Mouse (Mus musculus) left cerebral cortex, adult 11 months (tissue): Measurements from ENCODE around the gene Tmem165.

Experiments
- DNase-seq: peaks from one replicate; pipeline ENCODE4 v3.0.0; 2022; ENCODE audit warnings: low spot score

Tmem165 gene

GRCm38 (mm10) chr5:76175051-76175450, 8.6 kb upstream of the Tmem165 start:
- no peak for DNase-seq

DNA sequence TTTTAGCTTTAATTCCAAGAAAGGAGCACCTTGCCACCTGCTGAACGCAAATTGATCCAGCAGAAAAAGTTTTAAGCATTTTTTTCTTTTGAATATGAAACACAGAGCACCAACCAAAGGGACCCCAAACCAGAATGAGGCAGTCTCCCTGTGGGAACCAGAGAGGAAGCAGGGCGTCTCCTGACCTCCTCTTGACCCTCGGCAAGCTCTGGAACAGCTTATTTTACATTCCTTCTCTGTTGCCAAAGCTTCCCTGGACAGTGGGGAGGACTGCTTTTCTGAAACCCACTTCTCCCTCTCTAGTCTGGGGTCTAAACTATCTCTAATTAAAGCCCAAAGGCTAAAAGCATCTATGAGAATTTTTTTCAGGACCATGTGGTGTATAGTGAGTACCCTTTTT, 7.3 kb upstream of the Tmem165 start:
- no peak for DNase-seq

DNA sequence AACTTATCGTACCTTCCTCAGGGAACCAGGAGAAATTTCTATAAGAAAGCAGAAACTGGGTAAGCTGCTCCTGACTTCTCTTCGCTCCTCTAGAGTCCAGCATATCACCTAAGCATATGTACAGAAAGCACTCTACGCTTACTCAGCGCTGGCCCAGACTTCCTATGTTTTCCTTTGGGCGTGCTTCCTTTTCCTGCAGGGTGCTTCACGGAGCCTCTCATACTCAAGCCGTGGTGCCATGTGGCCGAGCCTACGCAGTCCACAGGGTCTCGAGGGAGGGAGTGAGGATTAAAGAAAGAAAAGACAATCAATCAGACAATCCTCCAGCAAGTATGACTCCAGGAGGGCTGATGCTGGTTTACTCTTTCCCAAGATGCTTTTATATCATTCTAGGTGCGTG, 6.8 kb upstream of the Tmem165 start:
- DNase-seq: no peak

GRCm38 (mm10) chr5:76177664-76178063, 6.0 kb upstream of the Tmem165 start:
- no peak for DNase-seq

GRCm38 (mm10) chr5:76179171-76179570, 4.5 kb upstream of the Tmem165 start:
- no peak for DNase-seq

DNA sequence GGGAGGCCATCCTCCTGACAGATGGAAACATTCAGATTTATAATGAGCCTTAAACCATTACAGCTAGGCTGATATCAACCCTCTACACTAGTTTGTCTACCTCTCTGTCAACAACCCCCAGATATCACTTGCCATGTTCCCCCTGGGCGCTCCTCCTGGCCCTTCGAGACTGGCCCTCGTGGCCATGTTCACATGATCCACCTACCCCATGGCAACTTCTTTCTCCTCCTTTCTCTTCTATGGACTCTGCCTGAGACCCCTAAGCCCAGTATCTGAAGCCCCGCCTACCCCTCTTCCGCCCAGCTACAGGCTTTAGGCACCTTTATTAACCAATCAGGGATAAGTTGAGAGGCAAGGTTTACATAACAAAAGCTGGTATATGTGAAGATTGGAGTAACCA, 3.9 kb upstream of the Tmem165 start:
- no peak for DNase-seq

DNA sequence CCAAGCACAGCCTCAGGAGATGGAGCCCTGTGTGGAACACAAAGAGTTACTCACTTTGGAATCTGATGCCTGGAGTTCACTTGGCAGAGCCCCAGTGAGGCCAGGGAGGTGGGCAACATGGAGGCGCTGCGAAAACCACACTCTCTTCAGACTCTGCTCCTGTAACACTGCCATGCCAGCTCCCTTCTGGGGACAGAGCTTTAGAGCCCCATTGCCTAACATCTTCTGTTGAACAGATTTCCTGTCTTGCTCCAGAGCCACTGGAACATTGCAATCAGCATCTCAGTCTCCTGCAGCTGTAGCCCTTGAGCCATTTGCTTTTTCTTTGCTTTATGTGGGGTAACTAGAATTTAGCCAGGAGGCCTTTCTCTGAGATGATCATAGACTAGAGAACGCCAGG, 1.4 kb upstream of the Tmem165 start:
- no peak for DNase-seq

DNA sequence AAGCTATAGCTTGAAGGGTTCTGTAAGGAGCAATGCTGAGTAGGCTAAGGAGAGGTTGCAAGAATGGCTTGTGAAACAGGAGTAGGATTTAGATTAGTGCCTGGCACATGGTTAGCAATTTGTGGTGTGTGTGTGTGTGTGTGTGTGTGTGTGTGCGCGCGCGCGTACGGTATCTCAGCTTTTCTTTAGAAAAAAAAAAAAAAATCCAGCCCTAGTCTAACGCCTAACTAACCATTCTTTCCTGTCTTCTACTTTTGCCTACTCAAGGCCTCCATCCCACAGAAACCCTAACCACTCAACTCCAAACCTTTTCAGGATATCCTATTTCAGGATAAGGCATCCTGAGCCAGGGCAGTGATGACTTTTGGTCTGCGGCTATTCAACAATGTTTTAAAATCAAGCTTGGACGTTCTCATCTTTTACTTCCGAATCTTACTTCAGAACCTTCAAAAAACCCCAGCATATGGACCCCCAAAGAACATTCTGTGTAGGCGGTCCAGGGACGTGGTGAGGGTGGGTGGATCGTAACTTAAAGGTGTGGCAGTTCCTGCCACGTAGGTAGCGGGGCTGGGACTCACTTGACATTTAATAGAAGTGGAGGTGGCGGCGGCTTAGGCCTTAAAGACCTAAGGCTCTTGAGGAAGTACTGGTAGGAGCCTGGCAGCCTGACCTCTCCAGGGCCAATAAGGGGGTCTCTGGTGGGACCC, 484 bp upstream of the Tmem165 start:
- no peak for DNase-seq

DNA sequence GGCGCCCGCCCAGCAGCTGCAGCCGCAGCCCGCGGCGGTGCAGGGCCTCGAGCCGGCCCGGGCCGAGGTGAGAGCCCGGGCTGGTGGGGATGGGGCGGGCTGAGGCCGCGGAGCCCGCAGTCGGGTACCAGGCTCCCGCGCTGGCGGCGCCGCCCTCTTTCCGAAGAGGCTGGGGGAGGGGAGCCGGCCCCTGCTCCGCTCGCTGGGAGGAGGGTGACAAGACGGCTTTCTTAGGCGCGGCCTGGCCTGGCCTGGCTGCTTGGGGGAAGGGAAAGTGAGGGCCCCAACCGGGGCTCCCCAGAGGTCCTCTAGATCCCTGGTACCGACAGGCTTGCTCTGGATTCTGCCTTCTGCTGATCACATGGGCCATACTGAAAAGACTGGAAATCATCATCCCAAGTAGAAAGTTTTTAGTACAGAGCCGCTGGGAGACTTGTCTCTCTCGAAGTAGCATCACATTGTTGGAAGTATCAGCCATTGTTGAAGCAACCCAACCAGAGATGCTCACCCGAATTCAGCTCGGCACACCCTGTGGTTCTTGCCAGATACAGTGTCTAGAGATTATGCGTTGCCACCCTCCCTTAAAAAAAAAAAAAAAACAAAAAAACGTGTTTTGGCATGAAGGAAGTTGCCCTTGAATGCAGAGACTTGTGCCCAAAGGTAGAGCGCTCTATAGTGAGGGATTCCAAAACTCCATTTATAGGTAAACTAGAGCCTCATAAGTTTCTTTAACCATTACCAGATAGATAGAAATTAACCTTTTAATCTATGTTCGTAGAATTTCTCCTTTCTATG, 803 bp downstream of the Tmem165 start:
- no peak for DNase-seq

- no peak for DNase-seq
These were observed 4.2 kb downstream of the Tmem165 start for GRCm38 (mm10) chr5:76187885-76188284.

DNA sequence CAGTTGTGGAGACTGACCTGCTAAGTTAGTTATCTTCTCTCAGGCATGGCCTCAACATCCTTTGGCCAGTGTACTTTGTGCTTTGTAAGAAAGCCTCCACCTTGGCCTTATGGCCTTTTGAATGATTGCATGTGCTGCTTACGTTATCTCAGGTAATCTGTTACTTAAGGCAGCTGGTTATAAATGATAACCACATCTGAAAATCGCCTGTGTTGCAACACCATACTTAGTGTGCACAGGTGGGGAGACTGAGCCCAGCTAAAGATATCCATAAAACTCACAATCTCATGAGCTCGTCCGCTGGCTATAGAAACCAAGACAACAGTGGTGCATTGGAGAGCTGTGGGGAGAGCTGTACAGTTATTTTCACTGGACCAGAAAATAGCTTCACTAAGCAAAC, 6.9 kb downstream of the Tmem165 start:
- DNase-seq: no peak

- DNase-seq: no peak
These were observed 9.4 kb downstream of the Tmem165 start for GRCm38 (mm10) chr5:76193075-76193474.

- no peak for DNase-seq
These were observed 10.8 kb downstream of the Tmem165 start for GRCm38 (mm10) chr5:76194377-76194945.

DNA sequence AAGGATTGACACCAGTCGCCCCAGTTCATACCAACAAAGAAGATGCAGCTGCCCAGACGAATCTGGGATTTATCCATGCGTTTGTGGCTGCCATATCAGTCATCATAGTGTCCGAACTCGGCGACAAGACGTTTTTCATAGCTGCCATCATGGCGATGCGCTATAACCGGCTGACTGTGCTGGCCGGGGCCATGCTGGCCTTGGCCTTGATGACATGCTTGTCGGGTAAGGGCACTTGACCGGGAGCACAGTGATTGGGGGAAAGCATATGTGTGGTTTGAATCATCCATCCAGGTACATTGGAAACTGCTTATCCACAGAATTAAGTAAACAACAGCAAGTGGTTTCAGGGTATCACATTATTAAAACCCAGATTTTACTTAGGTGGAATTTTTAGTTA, 15.7 kb downstream of the Tmem165 start:
- no peak for DNase-seq

GRCm38 (mm10) chr5:76203171-76203570, 19.5 kb downstream of the Tmem165 start:
- no peak for DNase-seq

DNA sequence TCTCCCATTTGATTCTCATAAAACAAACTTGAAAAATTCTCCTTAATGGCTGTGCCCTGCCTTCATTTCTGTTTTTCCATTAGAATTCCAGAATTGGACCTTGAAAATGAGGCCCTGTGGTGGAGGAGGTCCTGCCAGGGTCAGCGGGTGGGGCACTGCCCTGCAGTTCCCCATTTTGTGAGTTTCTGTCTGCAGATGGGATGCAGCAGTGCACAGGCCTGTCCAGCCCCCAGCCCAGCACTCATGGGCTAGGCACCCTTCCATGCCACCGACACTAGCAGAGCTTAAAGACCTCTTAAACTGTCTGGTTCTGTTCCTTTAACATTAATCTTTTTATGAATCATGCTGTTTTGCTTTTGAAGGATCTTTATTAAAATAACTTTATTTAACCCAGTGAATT, 22.2 kb downstream of the Tmem165 start:
- no peak for DNase-seq

- no peak for DNase-seq
These were observed 24.4 kb downstream of the Tmem165 start for GRCm38 (mm10) chr5:76208066-76208465.

DNA sequence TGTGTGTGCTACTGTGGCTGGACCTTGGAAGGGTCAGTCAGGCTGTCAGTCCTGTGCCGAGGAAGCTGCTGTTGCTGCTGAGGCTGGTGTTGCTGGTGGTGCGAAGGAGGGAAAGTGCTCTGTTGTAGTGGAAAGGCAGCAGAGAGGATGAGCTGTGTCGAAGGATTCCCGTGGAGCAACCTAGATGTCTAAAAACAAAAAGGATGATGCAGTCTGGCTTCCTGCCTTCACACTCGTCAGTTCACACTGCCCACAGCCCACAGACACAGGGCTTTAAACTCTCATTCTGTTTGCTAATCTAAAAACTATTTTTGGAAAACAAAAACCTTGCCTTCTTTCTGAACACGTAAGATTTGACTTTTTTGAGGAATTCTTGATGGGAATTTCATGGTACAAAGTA, 33.0 kb downstream of the Tmem165 start:
- peak; percentile 25 for DNase-seq

DNA sequence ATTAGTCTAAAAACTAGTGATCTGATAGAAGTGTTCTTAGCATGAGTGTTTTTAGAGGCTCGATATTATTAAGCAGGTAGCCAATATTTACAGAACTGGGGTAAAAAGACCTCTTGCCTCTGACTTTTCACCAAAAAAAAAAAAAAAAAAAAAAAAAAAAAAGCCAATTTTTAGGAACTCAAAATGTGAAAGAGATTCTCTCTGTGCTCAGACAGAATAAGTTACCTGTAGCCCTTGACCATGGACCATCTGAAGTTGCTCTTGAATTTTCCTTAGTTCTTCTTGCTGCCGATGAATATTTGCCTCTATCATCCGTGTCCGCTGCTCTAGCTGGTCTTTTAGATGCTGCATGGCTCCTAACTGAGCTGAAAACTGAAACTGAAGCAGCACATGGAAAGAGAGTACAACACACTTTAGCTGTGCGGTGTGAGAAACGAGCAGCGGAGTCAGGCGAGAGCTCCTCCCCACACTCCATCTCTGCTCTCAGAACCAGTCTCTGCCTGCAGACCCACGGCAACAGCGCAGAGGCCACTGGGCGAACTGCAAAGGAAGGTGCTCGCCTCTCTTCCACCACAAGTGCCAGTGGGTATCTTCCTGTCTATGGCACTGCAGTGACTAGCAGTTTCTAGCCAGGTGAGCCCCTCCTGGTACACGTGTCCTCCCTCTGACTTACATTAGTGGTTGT, 47.6 kb downstream of the Tmem165 start:
- no peak for DNase-seq

DNA sequence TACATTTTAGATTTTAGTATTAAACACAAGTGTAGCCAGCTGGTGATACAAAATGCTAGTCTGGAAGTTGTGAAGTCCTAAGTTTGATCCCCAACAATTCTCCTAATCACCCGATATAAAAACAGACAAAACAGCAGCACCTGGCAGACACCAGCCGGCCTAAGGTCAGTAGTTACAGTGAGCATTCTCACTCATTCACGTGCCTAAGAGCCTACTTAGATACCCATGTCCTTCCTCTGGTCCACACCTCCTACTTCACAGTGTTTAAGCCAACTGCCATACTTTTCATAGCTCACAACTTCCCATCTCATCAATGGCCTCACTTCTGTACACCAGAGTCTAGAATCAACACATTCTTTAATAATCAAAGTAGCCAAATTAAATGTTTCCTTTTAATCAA, 59.6 kb downstream of the Tmem165 start:
- DNase-seq: no peak

- no peak for DNase-seq
These were observed 60.2 kb downstream of the Tmem165 start for GRCm38 (mm10) chr5:76243929-76244328.

GRCm38 (mm10) chr5:76244430-76244829, 60.8 kb downstream of the Tmem165 start:
- DNase-seq: no peak

DNA sequence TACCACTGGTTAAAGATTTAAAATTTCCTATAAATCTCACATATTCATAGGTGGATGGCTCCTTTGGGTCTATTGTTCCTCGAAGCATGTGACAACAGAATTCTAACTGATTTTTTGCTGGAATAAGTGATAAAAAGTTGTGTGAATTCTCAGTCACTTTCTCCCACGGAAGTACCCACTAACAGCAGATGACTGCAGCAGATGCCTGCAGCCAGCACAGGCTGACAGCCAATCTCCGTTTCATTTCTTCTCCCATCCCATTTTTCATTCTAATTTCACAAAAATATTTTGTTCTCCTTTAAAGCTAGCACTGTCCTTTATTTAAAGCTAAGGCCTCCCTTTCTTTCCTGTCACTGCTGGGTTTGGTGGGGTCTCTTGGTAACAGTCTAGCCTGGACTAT, 61.7 kb downstream of the Tmem165 start:
- DNase-seq: no peak
